Mouse (Mus musculus) layer of hippocampus, adult 18-20 months (tissue): Measurements from ENCODE around the gene Epor. TPM values are rescaled to one million over a fixed set of nuclear protein-coding genes. Genes with fewer than 3 reads are reported as not detected.

Experiments
- DNase-seq, 2 experiments: peaks; one replicate each; pipeline ENCODE4 v3.0.0; 2022; ENCODE audit warnings: low spot score in 2 of 2
- total RNA-seq, 2 experiments: library from RNA; stranded (reverse); gene quantifications; 2 replicates each; pipeline ENCODE4 v1.2.3; 2021

Epor gene
- total RNA-seq, 2 experiments from 2014 or later: 9.0 to 9.1 TPM

DNA sequence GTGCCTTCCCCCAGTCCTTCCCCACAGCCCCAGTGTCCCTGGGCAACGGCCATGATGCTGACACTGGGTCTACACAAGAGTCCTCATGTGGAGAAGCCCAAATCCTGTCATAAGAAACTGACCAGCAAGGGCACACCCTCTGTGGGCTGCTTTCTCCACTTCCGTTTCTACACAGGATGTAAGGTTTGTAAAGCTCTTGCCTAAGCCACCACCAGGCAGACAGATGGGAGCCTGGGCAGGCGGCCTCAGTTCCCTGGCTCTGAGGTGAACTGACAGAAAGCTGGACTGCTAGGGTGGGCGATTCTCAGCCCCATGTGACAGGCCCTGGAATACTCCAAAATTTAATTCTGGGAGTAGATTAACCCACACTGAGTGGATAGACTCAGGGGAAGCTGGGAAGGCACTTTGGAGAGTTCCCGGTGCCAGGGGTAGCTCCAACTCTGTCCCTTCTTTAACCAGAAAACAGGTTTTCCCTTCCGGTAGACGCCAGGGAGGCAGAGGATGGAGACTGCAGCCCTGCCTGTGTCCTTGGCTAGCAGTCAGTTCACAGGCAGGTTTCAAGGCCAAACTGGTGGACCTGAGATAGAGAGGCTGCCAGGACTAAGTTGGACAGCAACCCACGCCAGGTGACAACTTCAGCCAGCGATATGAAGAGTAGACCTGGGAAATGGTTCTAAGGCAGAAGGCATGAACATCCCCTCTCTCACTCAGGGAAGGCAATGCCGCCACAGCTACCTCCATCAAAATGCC is 53.7 kb downstream of the Epor start:
- no peak for DNase-seq

Other genes starting within 250 kb of the Epor start
- 10 to 100 TPM; 13.1 to 15.4 TPM for gene Ldlr, start 240.0 kb downstream of the Epor start, total RNA-seq
- gene Spc24, start 203.2 kb downstream of the Epor start, total RNA-seq: 1 to 10 TPM; 1.9 to 2.7 TPM
- gene Kank2, start 164.8 kb downstream of the Epor start, total RNA-seq: 1 to 10 TPM; 7.4 to 7.6 TPM
- not detected for gene Angptl8, start 128.0 kb downstream of the Epor start, total RNA-seq
- gene Dock6, start 110.9 kb downstream of the Epor start, total RNA-seq: 10 to 100 TPM; 11.3 to 13.1 TPM
- 10 to 100 TPM; 17.7 to 19.3 TPM for gene Rab3d, start 45.3 kb downstream of the Epor start, total RNA-seq
- gene Ccdc159, start 36.0 kb downstream of the Epor start, total RNA-seq: 10 to 100 TPM; 16.3 to 16.5 TPM
- gene Tmem205, start 36.0 kb downstream of the Epor start, total RNA-seq: 10 to 100 TPM; 40.2 to 42.2 TPM
- gene Plppr2, start 26.5 kb downstream of the Epor start, total RNA-seq: 100 to 1,000 TPM; 273 to 278 TPM
- 10 to 100 TPM; 13.3 to 13.7 TPM for gene Swsap1, start 7.8 kb downstream of the Epor start, total RNA-seq
- gene Rgl3, start 25.9 kb upstream of the Epor start, total RNA-seq: 1 to 10 TPM; 2.2 to 2.6 TPM
- 1 to 10 TPM; 8.6 to 8.9 TPM for gene Ccdc151, start 39.1 kb upstream of the Epor start, total RNA-seq
- gene Prkcsh, start 39.3 kb upstream of the Epor start, total RNA-seq: 100 to 1,000 TPM; 106 to 115 TPM
- gene Elavl3, start 88.5 kb upstream of the Epor start, total RNA-seq: 100 to 1,000 TPM; 168 to 172 TPM
- 1 to 10 TPM; 2.0 to 4.4 TPM for gene Gm49318, start 107.8 kb upstream of the Epor start, total RNA-seq
- 10 to 100 TPM; 20.8 to 21.7 TPM for gene Zfp653, start 107.9 kb upstream of the Epor start, total RNA-seq
- gene Ecsit, start 121.9 kb upstream of the Epor start, total RNA-seq: 10 to 100 TPM; 49.8 to 51.3 TPM
- gene Cnn1, start 135.7 kb upstream of the Epor start, total RNA-seq: under 1 TPM in 1 of 2 experiments, not detected in 1; 0.53 TPM
- 10 to 100 TPM; 56.4 to 58.4 TPM for gene Elof1, start 153.7 kb upstream of the Epor start, total RNA-seq
- gene Acp5, start 172.2 kb upstream of the Epor start, total RNA-seq: under 1 TPM; 0.41 to 0.84 TPM
- 10 to 100 TPM; 45.4 to 48.3 TPM for gene Pigyl, start 193.3 kb upstream of the Epor start, total RNA-seq
- not detected for gene Zfp872, start 224.6 kb upstream of the Epor start, total RNA-seq